Mouse (Mus musculus): Measurements from ENCODE around the gene Rbfox1. TPM values are rescaled to one million over a fixed set of nuclear protein-coding genes. Genes with fewer than 3 reads are reported as not detected.

The Rbfox1 gene
- polyA plus RNA-seq, 1 experiment from 2014 or later: 3.1 TPM

GRCm38 (mm10) chr16:6287699-6288098 is 402.5 kb downstream of the Rbfox1 start:
- no peaks in the 10 kb centered on the region for H3K9me3 ChIP-seq (replicated peaks; ENCODE audit: control insufficient read depth, low read length)
- H3K27ac ChIP-seq (ENCODE audit: low read depth, low read length): no peak overlapping the region
- H3K27me3 ChIP-seq (ENCODE audit: control insufficient read depth, insufficient read depth, low read length): no peaks in the 10 kb centered on the region
- H3K36me3 ChIP-seq (ENCODE audit: control insufficient read depth, insufficient read depth, low read length): no peaks in the 10 kb centered on the region
- no peak overlapping the region for H3K4me2 ChIP-seq
- 69% methylated on average over 2 of the region's 2 CpGs for WGBS (ENCODE audit: insufficient replicate concordance)
- H3K4me1 ChIP-seq (ENCODE audit: control insufficient read depth, insufficient read depth, low read length): no peaks in the 10 kb centered on the region
- no peak overlapping the region for H3K4me3 ChIP-seq (ENCODE audit: low read depth, low read length)
- no peak for ATAC-seq (replicated peaks; ENCODE audit: insufficient number of reproducible peaks, low FRiP score, low TSS enrichment)
- no peak overlapping the region for H3K9ac ChIP-seq (ENCODE audit: low read depth, low read length)

- Histone ChIP-seq H3K4me1 (ENCODE audit: control insufficient read depth, insufficient read depth, low read length) (no peaks in the 10 kb centered on the region), H3K4me2 (no peak overlapping the region), H3K9ac (ENCODE audit: low read depth, low read length) (no peak overlapping the region), H3K4me3 (ENCODE audit: low read depth, low read length) (no peak overlapping the region), H3K36me3 (ENCODE audit: control insufficient read depth, insufficient read depth, low read length) (no peaks in the 10 kb centered on the region), H3K9me3 (replicated peaks; ENCODE audit: control insufficient read depth, low read length) (no peaks in the 10 kb centered on the region), H3K27me3 (ENCODE audit: control insufficient read depth, insufficient read depth, low read length) (no peaks in the 10 kb centered on the region), H3K27ac (ENCODE audit: low read depth, low read length) (no peak overlapping the region)
- 48% methylated on average over 5 of the region's 5 CpGs for WGBS (ENCODE audit: insufficient replicate concordance)
- ATAC-seq (replicated peaks; ENCODE audit: insufficient number of reproducible peaks, low FRiP score, low TSS enrichment): no peak
Observed at GRCm38 (mm10) chr16:6300112-6300511, 415.0 kb downstream of the Rbfox1 start.

- WGBS (ENCODE audit: insufficient replicate concordance): 66% methylated on average over 1 of the region's 1 CpGs
- H3K9ac ChIP-seq (ENCODE audit: low read depth, low read length): no peak overlapping the region
- ATAC-seq (replicated peaks; ENCODE audit: insufficient number of reproducible peaks, low FRiP score, low TSS enrichment): no peak
Observed at GRCm38 (mm10) chr16:6303082-6303481, 417.9 kb downstream of the Rbfox1 start.

DNA sequence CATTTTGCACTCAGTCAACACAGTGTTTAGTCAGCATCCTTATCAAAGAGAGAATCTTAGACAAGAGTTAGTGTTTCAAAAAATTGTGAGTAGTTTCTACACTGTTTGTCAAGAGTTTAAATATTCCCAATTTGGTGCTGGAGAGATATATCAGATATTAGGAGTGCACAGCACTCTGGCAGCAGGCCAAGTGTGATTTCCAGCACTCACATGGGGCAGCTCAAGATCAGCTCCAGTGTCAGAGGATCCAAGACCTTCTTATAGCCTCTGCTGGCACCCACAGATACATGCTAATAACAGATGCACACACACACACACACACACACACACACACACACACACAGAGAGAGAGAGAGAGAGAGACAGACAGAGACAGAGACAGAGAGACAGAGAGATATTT is 424.8 kb downstream of the Rbfox1 start:
- H3K9me3 ChIP-seq (replicated peaks; ENCODE audit: control insufficient read depth, low read length): no peaks in the 10 kb centered on the region
- no peak for ATAC-seq (replicated peaks; ENCODE audit: insufficient number of reproducible peaks, low FRiP score, low TSS enrichment)
- no peaks in the 10 kb centered on the region; the same call in 1 of the 2 replicates for H3K27me3 ChIP-seq (ENCODE audit: control insufficient read depth, insufficient read depth, low read length)
- H3K4me2 ChIP-seq: no peak overlapping the region
- H3K27ac ChIP-seq (ENCODE audit: low read depth, low read length): no peak overlapping the region
- H3K36me3 ChIP-seq (ENCODE audit: control insufficient read depth, insufficient read depth, low read length): no peaks in the 10 kb centered on the region
- no peak overlapping the region for H3K9ac ChIP-seq (ENCODE audit: low read depth, low read length)
- no peaks in the 10 kb centered on the region for H3K4me1 ChIP-seq (ENCODE audit: control insufficient read depth, insufficient read depth, low read length)
- H3K4me3 ChIP-seq (ENCODE audit: low read depth, low read length): no peak overlapping the region

More at GRCm38 (mm10) chr16:6303082-6303481, 417.9 kb downstream of the Rbfox1 start:
- H3K9me3 ChIP-seq (replicated peaks; ENCODE audit: control insufficient read depth, low read length): no peaks in the 10 kb centered on the region
- no peaks in the 10 kb centered on the region for H3K4me1 ChIP-seq (ENCODE audit: control insufficient read depth, insufficient read depth, low read length)
- no peaks in the 10 kb centered on the region for H3K27me3 ChIP-seq (ENCODE audit: control insufficient read depth, insufficient read depth, low read length)
- H3K4me2 ChIP-seq: no peak overlapping the region
- no peaks in the 10 kb centered on the region for H3K36me3 ChIP-seq (ENCODE audit: control insufficient read depth, insufficient read depth, low read length)
- H3K27ac ChIP-seq (ENCODE audit: low read depth, low read length): no peak overlapping the region
- H3K4me3 ChIP-seq (ENCODE audit: low read depth, low read length): no peak overlapping the region

- Histone ChIP-seq H3K4me3 (ENCODE audit: low read depth, low read length) (no peak overlapping the region), H3K36me3 (ENCODE audit: control insufficient read depth, insufficient read depth, low read length) (no peaks in the 10 kb centered on the region), H3K4me1 (ENCODE audit: control insufficient read depth, insufficient read depth, low read length) (no peaks in the 10 kb centered on the region), H3K9me3 (replicated peaks; ENCODE audit: control insufficient read depth, low read length) (no peaks in the 10 kb centered on the region), H3K4me2 (no peak overlapping the region), H3K27me3 (ENCODE audit: control insufficient read depth, insufficient read depth, low read length) (no peaks in the 10 kb centered on the region; the same call in 1 of the 2 replicates), H3K27ac (ENCODE audit: low read depth, low read length) (no peak overlapping the region), H3K9ac (ENCODE audit: low read depth, low read length) (no peak overlapping the region)
- ATAC-seq (replicated peaks; ENCODE audit: insufficient number of reproducible peaks, low FRiP score, low TSS enrichment): no peak
- WGBS (ENCODE audit: insufficient replicate concordance): 79% methylated on average over 18 of the region's 18 CpGs
Observed at GRCm38 (mm10) chr16:6310744-6311678, 425.9 kb downstream of the Rbfox1 start.

DNA sequence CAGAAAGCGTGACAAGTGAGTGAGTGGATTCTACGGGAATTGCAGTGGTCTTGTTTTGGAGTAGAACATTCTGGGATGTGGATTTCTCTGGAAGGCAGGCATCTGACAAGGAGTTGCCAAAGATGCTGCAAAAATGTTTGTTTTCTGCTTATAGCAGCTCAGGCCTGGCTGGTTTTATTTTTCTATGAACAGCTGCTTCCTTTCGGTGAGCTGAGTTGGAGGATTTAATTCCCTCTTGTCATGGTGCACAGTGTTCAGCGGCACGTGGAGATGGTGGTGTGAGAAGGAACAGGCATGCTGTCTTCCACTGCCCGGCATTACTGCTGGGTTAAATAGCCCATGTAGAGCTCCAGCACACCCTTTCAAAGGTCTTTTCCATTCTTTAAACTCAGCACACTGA is 428.5 kb downstream of the Rbfox1 start:
- Histone ChIP-seq H3K4me1 (ENCODE audit: control insufficient read depth, insufficient read depth, low read length) (no peaks in the 10 kb centered on the region), H3K36me3 (ENCODE audit: control insufficient read depth, insufficient read depth, low read length) (no peaks in the 10 kb centered on the region), H3K4me2 (no peak overlapping the region), H3K9ac (ENCODE audit: low read depth, low read length) (no peak overlapping the region), H3K9me3 (replicated peaks; ENCODE audit: control insufficient read depth, low read length) (no peaks in the 10 kb centered on the region), H3K27ac (ENCODE audit: low read depth, low read length) (no peak overlapping the region), H3K4me3 (ENCODE audit: low read depth, low read length) (no peak overlapping the region), H3K27me3 (ENCODE audit: control insufficient read depth, insufficient read depth, low read length) (no peaks in the 10 kb centered on the region; the same call in 1 of the 2 replicates)
- 71% methylated on average over 6 of the region's 6 CpGs for WGBS (ENCODE audit: insufficient replicate concordance)
- no peak for ATAC-seq (replicated peaks; ENCODE audit: insufficient number of reproducible peaks, low FRiP score, low TSS enrichment)

DNA sequence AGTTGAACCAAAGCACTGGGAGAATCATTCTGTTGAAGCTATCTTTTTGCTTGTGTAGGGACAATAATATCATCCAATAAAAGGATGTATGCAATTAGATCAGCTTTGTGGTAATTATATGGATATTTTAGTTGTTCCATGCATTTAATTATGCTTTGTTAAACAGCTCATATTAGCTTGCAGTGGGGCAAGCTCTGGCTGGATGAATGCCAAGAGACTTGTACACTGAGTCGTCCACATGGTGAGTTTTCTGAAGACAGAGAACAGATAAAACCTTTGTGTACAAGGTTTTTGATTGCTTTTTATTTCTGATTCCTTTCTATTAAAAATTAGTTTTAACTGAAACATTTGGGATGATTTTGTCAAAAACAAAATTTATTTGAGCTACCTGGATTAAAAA is 439.7 kb downstream of the Rbfox1 start:
- H3K4me3 ChIP-seq (ENCODE audit: low read depth, low read length): no peak overlapping the region
- ATAC-seq (replicated peaks; ENCODE audit: insufficient number of reproducible peaks, low FRiP score, low TSS enrichment): no peak
- H3K36me3 ChIP-seq (ENCODE audit: control insufficient read depth, insufficient read depth, low read length): no peaks in the 10 kb centered on the region
- no peak overlapping the region for H3K9ac ChIP-seq (ENCODE audit: low read depth, low read length)
- H3K4me1 ChIP-seq (ENCODE audit: control insufficient read depth, insufficient read depth, low read length): no peaks in the 10 kb centered on the region
- WGBS (ENCODE audit: insufficient replicate concordance): 38% methylated on average over 1 of the region's 1 CpGs
- H3K4me2 ChIP-seq: no peak overlapping the region
- H3K27me3 ChIP-seq (ENCODE audit: control insufficient read depth, insufficient read depth, low read length): no peaks in the 10 kb centered on the region
- no peaks in the 10 kb centered on the region for H3K9me3 ChIP-seq (replicated peaks; ENCODE audit: control insufficient read depth, low read length)
- H3K27ac ChIP-seq (ENCODE audit: low read depth, low read length): no peak overlapping the region

DNA sequence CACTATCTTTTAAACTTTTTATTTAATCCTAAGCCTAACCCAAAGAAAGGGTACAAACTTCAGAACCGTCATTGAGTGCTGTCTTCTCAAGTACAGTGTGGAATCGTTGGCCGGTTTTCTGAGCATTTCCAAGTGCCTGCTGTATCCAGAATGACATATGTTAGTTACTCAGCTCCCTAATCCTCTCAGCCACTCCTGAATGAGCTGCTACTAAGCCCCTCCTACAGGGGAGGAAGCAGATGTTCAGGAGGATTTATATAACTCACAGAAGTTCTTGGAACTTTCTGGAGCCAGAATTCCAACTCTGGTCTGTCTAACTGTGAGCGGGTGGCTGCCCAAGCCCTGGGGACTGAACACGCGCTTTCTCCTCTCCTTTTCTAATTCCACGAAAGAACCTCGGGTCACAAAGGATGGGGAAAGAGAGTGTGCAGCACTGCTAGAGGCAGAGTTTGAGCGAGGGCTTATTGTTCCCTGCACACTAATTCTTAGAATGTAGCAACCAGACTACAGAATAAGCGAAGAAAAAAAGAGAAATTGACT is 446.3 kb downstream of the Rbfox1 start:
- WGBS (ENCODE audit: insufficient replicate concordance): 63% methylated on average over 10 of the region's 10 CpGs
- no peaks in the 10 kb centered on the region for H3K4me1 ChIP-seq (ENCODE audit: control insufficient read depth, insufficient read depth, low read length)
- no peak overlapping the region for H3K9ac ChIP-seq (ENCODE audit: low read depth, low read length)
- H3K9me3 ChIP-seq (replicated peaks; ENCODE audit: control insufficient read depth, low read length): no peaks in the 10 kb centered on the region
- no peak overlapping the region for H3K4me2 ChIP-seq
- no peaks in the 10 kb centered on the region for H3K27me3 ChIP-seq (ENCODE audit: control insufficient read depth, insufficient read depth, low read length)
- no peak for ATAC-seq (replicated peaks; ENCODE audit: insufficient number of reproducible peaks, low FRiP score, low TSS enrichment)
- H3K4me3 ChIP-seq (ENCODE audit: low read depth, low read length): no peak overlapping the region
- H3K27ac ChIP-seq (ENCODE audit: low read depth, low read length): no peak overlapping the region
- no peaks in the 10 kb centered on the region for H3K36me3 ChIP-seq (ENCODE audit: control insufficient read depth, insufficient read depth, low read length)
